Mouse (Mus musculus) erythroid progenitor cell, adult 5-6 weeks (primary cell): ENCODE measurements around the gene Kif14. TPM values are rescaled to one million over a fixed set of nuclear protein-coding genes. Genes with fewer than 3 reads are reported as not detected.

Experiments
- ATAC-seq: replicated peaks from 2 replicates; pipeline ENCODE4 v1.8.0; 2016; ENCODE audit warnings: moderate number of reproducible peaks, mild to moderate bottlenecking, moderate TSS enrichment, inconsistent platforms; ENCODE audit not compliant: poor library complexity, low FRiP score, severe bottlenecking
- total RNA-seq, 2 experiments: library from RNA; stranded (forward) in 1 of 2; stranded (reverse) in 1 of 2; fragments of 150-400 nt in 1 of 2; fragments of 186-747, 209-891 nt in 1 of 2; gene quantifications; 2 replicates each; pipeline versions ENCODE4 v1.2.3 to v1.2.4; 2015 to 2017; ENCODE audit warnings: low replicate concordance in 2 of 2

The Kif14 gene
- total RNA-seq, 2 experiments from 2014 or later: 159 to 223 TPM

DNA sequence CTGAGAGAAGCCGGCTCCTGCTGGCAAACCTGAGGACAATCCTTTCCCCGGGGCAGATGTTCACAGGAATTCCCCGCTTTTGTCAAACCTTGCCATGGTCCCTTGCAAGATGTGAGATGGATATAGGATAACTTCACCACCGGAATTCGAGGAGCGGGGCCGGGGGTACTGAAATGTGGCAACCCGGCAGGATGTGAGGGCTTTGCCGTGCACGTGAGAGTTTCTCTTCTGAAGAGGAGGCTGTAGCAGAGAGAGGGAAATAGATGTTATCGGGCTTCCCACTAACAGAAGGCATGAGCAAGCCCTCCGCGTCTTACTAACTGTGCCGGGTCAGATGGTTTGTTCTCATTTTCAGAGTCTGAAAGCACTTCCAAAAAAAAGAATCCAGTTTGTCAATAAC is 113.2 kb downstream of the Kif14 start:
- ATAC-seq: no peak

DNA sequence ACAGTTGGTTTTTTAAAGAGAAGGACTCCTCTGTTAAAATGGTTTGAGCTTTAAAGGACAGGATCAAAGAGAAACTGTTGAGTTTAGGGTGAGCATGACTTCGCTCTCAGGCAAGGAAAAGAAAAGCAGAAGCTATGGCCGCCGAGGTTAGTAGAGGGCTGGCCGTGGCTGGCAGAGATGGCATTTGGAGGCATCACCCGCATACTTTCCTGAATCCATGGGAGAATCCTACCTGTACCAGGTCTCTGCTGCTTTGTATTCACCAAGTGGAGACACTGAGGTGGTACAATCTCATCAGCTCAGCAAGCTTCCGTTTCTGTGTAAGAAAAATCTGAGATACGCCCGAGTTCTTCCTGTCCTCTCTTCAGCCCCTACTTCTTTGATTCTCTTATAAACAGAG is 114.1 kb downstream of the Kif14 start:
- ATAC-seq: no peak

Other genes starting within 250 kb of the Kif14 start
- gene Inava, start 232.1 kb upstream of the Kif14 start, total RNA-seq (2015; ENCODE audit: low replicate concordance): not detected in 2 replicates
- gene Inava, start 232.1 kb upstream of the Kif14 start, total RNA-seq (2017; ENCODE audit: low replicate concordance): not detected in 2 replicates
- not detected in 2 replicates for gene Gpr25, start 205.5 kb upstream of the Kif14 start, total RNA-seq (2015; ENCODE audit: low replicate concordance)
- not detected in 2 replicates for gene Gpr25, start 205.5 kb upstream of the Kif14 start, total RNA-seq (2017; ENCODE audit: low replicate concordance)
- gene Camsap2, start 120.2 kb upstream of the Kif14 start, total RNA-seq (2015; ENCODE audit: low replicate concordance): 111 and 128 TPM in 2 replicates
- gene Camsap2, start 120.2 kb upstream of the Kif14 start, total RNA-seq (2017; ENCODE audit: low replicate concordance): 192 and 194 TPM in 2 replicates
- 17.3 and 21.4 TPM in 2 replicates for gene Ddx59, start 51.1 kb upstream of the Kif14 start, total RNA-seq (2015; ENCODE audit: low replicate concordance)
- gene Ddx59, start 51.1 kb upstream of the Kif14 start, total RNA-seq (2017; ENCODE audit: low replicate concordance): 16.7 and 21.1 TPM in 2 replicates
- gene Zfp281, start 158.6 kb downstream of the Kif14 start, total RNA-seq (2015; ENCODE audit: low replicate concordance): 5.0 and 7.2 TPM in 2 replicates
- 4.1 and 5.6 TPM in 2 replicates for gene Zfp281, start 158.6 kb downstream of the Kif14 start, total RNA-seq (2017; ENCODE audit: low replicate concordance)